Mouse (Mus musculus) E14TG2a.4 (cell line): ENCODE results near the gene 4930469K13Rik.

ENCODE experiments used
- H3K27me3 ChIP-seq: 2 replicates; pipeline ENCODE4 v1.6.1; 2014; ENCODE audit warnings: low read length, control low read depth; ENCODE audit not compliant: insufficient read depth
- H3K36me3 ChIP-seq: 2 replicates; pipeline ENCODE4 v1.6.1; 2014; ENCODE audit warnings: low read length, control low read depth; ENCODE audit not compliant: insufficient read depth
- H3K4me1 ChIP-seq: replicated peaks from 2 replicates; pipeline ENCODE4 v1.6.1; 2014; ENCODE audit warnings: low read depth, low read length, control low read depth
- H3K4me3 ChIP-seq: replicated peaks from 2 replicates; pipeline ENCODE4 v1.5.1; 2014; ENCODE audit warnings: mild to moderate bottlenecking, low read length
- H3K9me3 ChIP-seq: 2 replicates; pipeline ENCODE4 v1.6.1; 2014; ENCODE audit warnings: low read length, control low read depth
- CTCF ChIP-seq: conservative IDR thresholded peaks from 2 replicates; pipeline ENCODE4 v1.5.1; 2014; ENCODE audit warnings: low read length
- NANOG ChIP-seq: IDR thresholded peaks from 2 replicates; pipeline ENCODE4 v1.6.1; 2014; ENCODE audit warnings: borderline replicate concordance, low read length, mixed read lengths
- POU5F1 ChIP-seq: IDR thresholded peaks from 2 replicates; pipeline ENCODE4 v1.6.1; 2014; ENCODE audit warnings: low read length, borderline replicate concordance

Gene 4930469K13Rik

DNA sequence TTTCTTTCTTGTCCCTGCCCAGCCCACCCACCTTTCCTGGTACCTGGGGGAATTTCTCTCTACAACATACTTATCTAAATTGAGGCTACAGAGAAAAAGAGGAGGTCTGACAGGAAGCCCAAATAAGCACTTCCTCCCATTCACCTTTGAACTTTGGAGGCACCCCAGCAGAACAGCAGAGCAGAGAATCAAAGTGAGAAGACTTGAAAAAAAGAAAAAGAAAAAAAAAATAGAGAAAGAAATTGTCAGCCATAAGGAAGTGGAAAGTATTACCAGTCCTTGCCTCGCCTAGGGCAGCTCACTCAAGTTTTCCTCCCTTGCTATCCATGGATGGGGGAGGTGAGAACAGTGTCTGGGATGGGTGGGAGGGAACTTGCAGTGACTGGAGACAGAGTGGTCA is 55.5 kb downstream of the 4930469K13Rik start:
- H3K9me3 ChIP-seq, result 0 out of 2 replicates have a peak, but pooled peaks cover 5% of the 10 kb centered on the region

GRCm38 (mm10) chr11:34040061-34040460 is 58.3 kb downstream of the 4930469K13Rik start:
- Histone ChIP-seq H3K4me3 (no peak overlapping the region), H3K27me3 (no peaks in the 10 kb centered on the region), H3K4me1 (no peaks in the 10 kb centered on the region), H3K36me3 (no peaks in the 10 kb centered on the region), H3K9me3 (no peaks in the 10 kb centered on the region)
- no peak for TF ChIP-seq POU5F1
- TF ChIP-seq CTCF, result no peak
- TF ChIP-seq NANOG, result no peak

More for the DNA sequence above, 55.5 kb downstream of the 4930469K13Rik start:
- no peaks in the 10 kb centered on the region for H3K4me1 ChIP-seq
- H3K27me3 ChIP-seq, result no peaks in the 10 kb centered on the region
- TF ChIP-seq POU5F1 (no peak), NANOG (no peak), CTCF (no peak)
- no peaks in the 10 kb centered on the region for H3K36me3 ChIP-seq
- H3K4me3 ChIP-seq, result no peak overlapping the region

DNA sequence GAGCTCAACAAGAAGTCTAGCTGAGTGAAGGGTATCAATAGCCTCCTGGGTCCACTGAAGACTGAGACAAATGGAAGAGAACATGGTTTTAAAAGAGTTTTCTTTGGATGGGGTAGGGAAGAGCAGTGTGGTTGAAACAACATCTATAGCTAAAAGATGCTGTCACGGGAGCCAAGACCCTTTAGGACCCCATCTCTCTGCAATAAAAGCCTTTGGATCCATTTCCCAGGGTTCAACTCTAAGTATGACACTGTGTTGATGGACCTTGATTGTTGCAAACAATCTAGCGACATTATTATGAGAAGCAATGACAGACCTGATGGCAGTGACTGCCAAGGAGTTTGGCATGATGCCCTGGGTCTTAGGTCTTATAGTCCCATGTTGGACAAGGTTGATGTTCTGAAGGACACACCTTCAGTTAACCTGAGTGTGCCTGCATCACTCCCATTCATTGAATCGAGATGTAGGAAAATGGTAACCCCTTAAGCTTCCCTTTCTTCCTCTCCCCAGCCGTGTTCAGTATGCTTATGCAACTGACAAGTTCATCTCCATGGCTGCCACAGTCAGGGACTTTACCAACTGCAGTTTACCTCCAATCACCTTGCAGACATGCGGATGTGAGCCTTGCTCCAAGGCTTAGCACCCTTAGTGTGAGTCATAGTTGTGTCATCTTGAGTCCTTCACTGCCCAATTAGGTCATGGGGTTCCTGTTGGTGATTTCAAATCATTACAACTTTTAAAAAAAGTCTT is 62.3 kb downstream of the 4930469K13Rik start:
- H3K27me3 ChIP-seq, result no peaks in the 10 kb centered on the region
- no peaks in the 10 kb centered on the region for H3K4me1 ChIP-seq
- no peak for TF ChIP-seq NANOG
- no peak for TF ChIP-seq CTCF
- no peak for TF ChIP-seq POU5F1
- no peak overlapping the region for H3K4me3 ChIP-seq
- H3K9me3 ChIP-seq, result no peaks in the 10 kb centered on the region
- H3K36me3 ChIP-seq, result no peaks in the 10 kb centered on the region

GRCm38 (mm10) chr11:34034794-34035193 is 63.6 kb downstream of the 4930469K13Rik start:
- no peaks in the 10 kb centered on the region for H3K27me3 ChIP-seq

DNA sequence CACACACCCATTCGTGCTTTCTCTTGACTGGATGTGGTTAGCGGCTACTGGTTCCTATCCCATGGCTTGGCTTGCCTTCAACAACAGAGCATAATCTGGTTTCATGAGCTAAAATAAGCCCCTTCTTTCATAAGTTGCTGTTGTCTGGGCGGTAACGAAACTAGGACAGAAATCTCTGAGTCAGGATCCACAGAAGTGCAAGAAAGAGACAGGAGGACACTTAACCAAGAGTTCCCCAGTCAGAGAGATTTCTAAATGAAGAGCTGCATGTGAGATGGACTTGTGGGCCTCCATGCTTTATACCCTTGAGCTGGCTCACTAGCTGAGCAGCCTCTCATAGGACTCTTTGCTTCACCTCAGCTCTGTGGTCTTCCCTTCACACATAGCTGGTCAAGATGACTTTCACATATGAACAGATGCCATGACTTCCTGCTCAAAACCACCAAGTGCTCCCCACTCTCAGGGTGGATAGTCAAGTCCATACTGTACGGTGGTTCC is 64.3 kb downstream of the 4930469K13Rik start:
- TF ChIP-seq CTCF (no peak), NANOG (no peak), POU5F1 (no peak)
- no peak overlapping the region for H3K4me3 ChIP-seq
- no peaks in the 10 kb centered on the region for H3K36me3 ChIP-seq
- no peaks in the 10 kb centered on the region for H3K9me3 ChIP-seq
- H3K4me1 ChIP-seq, result no peaks in the 10 kb centered on the region
- H3K27me3 ChIP-seq, result no peaks in the 10 kb centered on the region

More at GRCm38 (mm10) chr11:34034794-34035193, 63.6 kb downstream of the 4930469K13Rik start:
- no peaks in the 10 kb centered on the region for H3K36me3 ChIP-seq
- H3K4me1 ChIP-seq, result no peaks in the 10 kb centered on the region
- H3K4me3 ChIP-seq, result no peak overlapping the region
- H3K9me3 ChIP-seq, result no peaks in the 10 kb centered on the region
- TF ChIP-seq POU5F1 (no peak), NANOG (no peak), CTCF (no peak)

DNA sequence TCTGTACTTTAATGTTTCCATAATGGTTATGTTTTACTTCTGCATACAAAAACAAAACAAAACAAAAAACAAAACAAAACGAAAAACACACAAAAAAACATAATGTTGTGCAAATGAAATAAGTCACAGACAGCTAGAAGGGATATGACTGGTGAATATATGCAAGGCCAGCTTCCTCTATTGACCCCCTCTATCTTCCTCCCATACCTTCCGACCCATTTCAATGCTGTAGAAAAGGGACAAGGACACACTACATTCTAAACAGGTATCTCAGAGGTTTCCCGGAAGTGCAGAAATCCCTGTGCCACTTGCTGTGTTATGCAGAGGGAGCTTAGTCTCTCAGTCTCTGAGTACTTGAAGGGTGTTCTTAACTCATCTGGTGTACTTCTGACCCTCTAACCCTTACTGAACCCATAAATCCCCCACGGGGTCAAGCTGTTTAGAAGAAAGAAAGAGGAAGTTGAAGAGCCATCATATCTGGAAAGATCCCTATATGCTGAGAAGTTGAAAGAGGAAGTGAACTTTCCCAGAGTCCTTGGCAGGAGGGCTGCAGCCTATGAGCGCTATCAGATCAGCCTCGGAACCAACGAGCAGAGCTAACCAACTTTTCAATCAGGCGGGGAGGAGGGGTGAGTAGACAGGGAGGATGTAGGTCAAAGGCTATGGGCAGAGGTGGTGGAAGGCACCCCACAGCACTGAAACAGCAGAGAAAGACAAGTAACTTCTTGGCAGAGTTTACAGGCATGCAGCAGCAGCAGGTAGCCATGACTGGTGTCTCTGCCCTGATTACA is 67.1 kb downstream of the 4930469K13Rik start:
- Histone ChIP-seq H3K4me3 (no peak overlapping the region), H3K9me3 (no peaks in the 10 kb centered on the region), H3K27me3 (no peaks in the 10 kb centered on the region), H3K4me1 (no peaks in the 10 kb centered on the region), H3K36me3 (no peaks in the 10 kb centered on the region)
- TF ChIP-seq POU5F1 (no peak), NANOG (no peak), CTCF (no peak)

DNA sequence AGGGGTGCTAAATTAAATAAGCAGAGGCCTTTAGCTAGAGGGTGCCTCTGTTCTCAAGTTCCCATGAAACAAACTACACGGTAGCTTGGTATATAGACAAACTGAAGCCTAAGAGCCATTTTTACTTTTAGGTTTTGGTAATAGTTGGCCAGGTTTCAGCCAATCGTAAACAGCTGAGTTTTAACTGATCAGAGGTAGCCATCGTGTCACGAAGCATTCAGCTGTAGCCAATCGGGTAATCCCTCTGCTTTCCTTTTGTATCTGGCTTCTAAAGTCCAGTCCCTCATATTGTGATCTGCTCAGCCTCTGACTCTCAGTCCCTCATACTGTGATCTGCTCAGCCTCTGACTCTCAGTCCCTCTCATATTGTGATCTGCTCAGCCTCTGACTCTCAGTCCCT is 68.7 kb downstream of the 4930469K13Rik start:
- TF ChIP-seq NANOG (no peak), CTCF (no peak), POU5F1 (no peak)
- H3K36me3 ChIP-seq, result no peaks in the 10 kb centered on the region
- no peaks in the 10 kb centered on the region for H3K4me1 ChIP-seq
- no peaks in the 10 kb centered on the region for H3K27me3 ChIP-seq
- H3K9me3 ChIP-seq, result no peaks in the 10 kb centered on the region
- H3K4me3 ChIP-seq, result no peak overlapping the region

DNA sequence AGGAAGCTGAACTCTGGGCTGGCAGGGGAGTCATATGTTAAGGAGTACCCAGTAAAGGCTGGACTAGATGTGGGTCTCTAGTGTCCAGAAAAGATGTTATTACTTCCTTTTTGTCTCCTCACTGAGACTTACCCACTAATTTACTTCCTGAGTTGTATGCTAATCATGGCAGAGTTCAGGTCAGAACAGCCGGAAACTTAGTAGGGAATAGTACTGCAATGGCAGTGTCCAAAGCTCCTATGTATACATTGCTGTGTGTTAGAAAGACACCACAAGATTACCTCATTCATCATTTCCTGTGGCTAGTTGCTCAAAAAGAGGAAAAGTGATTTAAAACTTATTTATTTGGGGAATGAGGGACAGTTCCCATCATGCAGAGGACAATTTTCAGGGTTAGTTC is 73.3 kb downstream of the 4930469K13Rik start:
- H3K9me3 ChIP-seq, result peaks cover 3% of the 10 kb centered on the region; the same call in 1 of the 2 replicates
- H3K4me3 ChIP-seq, result no peak overlapping the region
- H3K36me3 ChIP-seq, result no peaks in the 10 kb centered on the region
- no peaks in the 10 kb centered on the region for H3K4me1 ChIP-seq
- H3K27me3 ChIP-seq, result no peaks in the 10 kb centered on the region
- TF ChIP-seq NANOG, result no peak

DNA sequence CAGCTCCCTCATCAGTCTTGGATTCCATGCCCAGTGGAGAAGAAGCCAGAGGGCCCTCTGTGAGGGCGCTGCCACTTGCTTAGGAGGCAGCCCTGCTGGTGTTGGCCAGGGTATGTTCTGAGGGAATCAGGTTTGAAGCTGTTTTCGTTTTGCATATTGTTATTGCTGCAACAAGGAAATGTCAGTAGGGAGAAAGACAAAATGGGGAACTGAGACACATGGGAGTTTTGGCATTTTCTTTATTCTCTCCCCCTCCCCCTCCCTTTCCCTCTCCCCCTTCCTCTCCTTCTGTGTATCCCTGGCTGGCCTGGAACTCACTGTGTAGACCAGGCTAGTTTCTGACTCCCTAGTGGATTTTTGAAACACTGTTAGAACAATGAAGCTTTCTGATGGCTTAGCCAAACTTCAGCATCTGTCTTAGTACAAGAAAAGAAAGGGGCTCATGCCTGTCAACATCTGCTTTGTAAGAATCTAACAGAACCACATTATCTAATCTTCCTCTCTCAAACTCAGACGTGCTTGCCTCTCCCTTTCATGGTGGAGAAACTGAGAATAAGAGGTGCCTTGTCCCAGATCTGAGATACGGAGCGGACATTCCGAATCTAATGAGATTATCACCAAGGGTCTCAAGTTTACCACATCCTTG is 86.2 kb downstream of the 4930469K13Rik start:
- no peaks in the 10 kb centered on the region for H3K9me3 ChIP-seq
- H3K4me3 ChIP-seq, result no peak overlapping the region
- no peaks in the 10 kb centered on the region for H3K36me3 ChIP-seq
- H3K4me1 ChIP-seq, result peaks cover 8% of the 10 kb centered on the region
- TF ChIP-seq NANOG (no peak), POU5F1 (no peak), CTCF (no peak)
- peaks cover under 1% of the 10 kb centered on the region; the same call in 1 of the 2 replicates for H3K27me3 ChIP-seq
